Mouse (Mus musculus): ENCODE data around the gene Fgr.

DNA sequence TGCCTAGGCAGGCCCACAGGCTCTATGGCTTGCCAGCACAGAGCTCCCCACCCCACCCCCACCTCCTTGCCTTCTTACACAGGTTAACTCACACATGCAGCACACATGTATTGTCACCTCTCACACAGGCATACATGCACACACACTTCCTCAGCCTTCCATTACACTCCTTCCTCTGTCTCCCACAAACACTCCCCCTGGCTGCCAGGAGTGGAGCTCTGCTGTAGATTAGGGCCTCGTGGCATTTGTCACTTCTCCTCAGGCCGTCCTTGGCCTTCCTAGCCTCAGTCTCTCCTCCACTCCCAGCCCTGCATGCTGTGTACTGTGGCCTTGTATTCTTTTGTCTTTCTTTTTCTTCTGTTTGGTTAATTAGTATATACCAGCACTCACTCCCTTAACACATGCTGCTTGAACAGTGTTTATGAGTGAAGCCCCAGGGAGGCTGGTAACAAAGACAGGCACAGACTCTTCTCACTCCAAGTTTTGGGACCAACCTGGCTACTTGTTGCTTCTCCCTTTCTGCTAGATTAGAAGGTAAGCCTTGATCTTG is 53.0 kb downstream of the Fgr start:
- TF ChIP-seq CTCF (IDR thresholded peaks at IDR 0.05; ENCODE audit: low read depth, low read length) (no peak), POLR2AphosphoS5 (IDR thresholded peaks at IDR 0.05; ENCODE audit: insufficient replicate concordance, low read depth, low read length) (no peak), GATA1 (IDR thresholded peaks at IDR 0.05; ENCODE audit: borderline replicate concordance, low read length) (no peak), TAL1 (conservative IDR thresholded peaks at IDR 0.05; ENCODE audit: low read depth, low read length) (no peak), GATA2 (IDR thresholded peaks at IDR 0.05; ENCODE audit: borderline replicate concordance, low read depth, low read length) (no peak)

All from G1E (cell line).